Mouse (Mus musculus) heart, embryonic 13.5 days (tissue): ENCODE measurements around the gene Usb1. TPM values are rescaled to one million over a fixed set of nuclear protein-coding genes. Genes with fewer than 3 reads are reported as not detected.

Source experiments
- ATAC-seq: fragments of 200-750 bp; cut with Nextera tagmentation; 2 replicates; pipeline ENCODE4 v1.8.0; 2017; ENCODE audit warnings: moderate TSS enrichment; ENCODE audit not compliant: insufficient number of reproducible peaks, low FRiP score, low TSS enrichment; ENCODE audit errors: extremely low read depth
- H3K27ac ChIP-seq: fragments of 300-500 bp; sonication (generic); replicated peaks from 2 replicates; pipeline ENCODE4 v1.5.1; 2015; ENCODE audit warnings: moderate library complexity, mild to moderate bottlenecking, inconsistent platforms
- H3K27me3 ChIP-seq: fragments of 300-500 bp; sonication (generic); replicated peaks from 2 replicates; pipeline ENCODE4 v1.6.1; 2015; ENCODE audit warnings: mild to moderate bottlenecking, inconsistent platforms
- H3K36me3 ChIP-seq: fragments of 300-500 bp; sonication (generic); 2 replicates; pipeline ENCODE4 v1.6.1; 2015; ENCODE audit warnings: mild to moderate bottlenecking, inconsistent platforms
- H3K4me1 ChIP-seq: fragments of 300-500 bp; sonication (generic); 2 replicates; pipeline ENCODE4 v1.6.1; 2015; ENCODE audit warnings: inconsistent platforms
- H3K4me2 ChIP-seq: fragments of 300-500 bp; sonication (generic); 2 replicates; pipeline ENCODE4 v1.6.1; 2015; ENCODE audit warnings: inconsistent platforms, mild to moderate bottlenecking, moderate library complexity
- H3K4me3 ChIP-seq: fragments of 300-500 bp; sonication (generic); 2 replicates; pipeline ENCODE4 v1.5.1; 2015; ENCODE audit warnings: moderate library complexity, mild to moderate bottlenecking, inconsistent platforms
- H3K9ac ChIP-seq: fragments of 300-500 bp; sonication (generic); 2 replicates; pipeline ENCODE4 v1.6.1; 2015; ENCODE audit warnings: inconsistent platforms, mild to moderate bottlenecking, moderate library complexity
- H3K9me3 ChIP-seq: fragments of 300-500 bp; sonication (generic); 2 replicates; pipeline ENCODE4 v1.6.1; 2016; ENCODE audit warnings: inconsistent platforms
- WGBS: fragments of 180-500 bp; shearing (Covaris S2); methylation state at CpG from one replicate; pipeline ENCODE4 v1.1.7; 2015; ENCODE audit warnings: mixed read lengths; 5-methylcytosine and 5-hydroxymethylcytosine counted together
- polyA plus RNA-seq: library from polyadenylated mRNA; unstranded; fragments of >200 nt; fragmentation: Nextera tagmentation; extraction: Ambion mirVana; gene quantifications from 2 replicates; pipeline ENCODE4 v1.2.1, GENCODE M21; 2015

Gene Usb1
- polyA plus RNA-seq, 1 experiment from 2014 or later = 25.5 TPM

DNA sequence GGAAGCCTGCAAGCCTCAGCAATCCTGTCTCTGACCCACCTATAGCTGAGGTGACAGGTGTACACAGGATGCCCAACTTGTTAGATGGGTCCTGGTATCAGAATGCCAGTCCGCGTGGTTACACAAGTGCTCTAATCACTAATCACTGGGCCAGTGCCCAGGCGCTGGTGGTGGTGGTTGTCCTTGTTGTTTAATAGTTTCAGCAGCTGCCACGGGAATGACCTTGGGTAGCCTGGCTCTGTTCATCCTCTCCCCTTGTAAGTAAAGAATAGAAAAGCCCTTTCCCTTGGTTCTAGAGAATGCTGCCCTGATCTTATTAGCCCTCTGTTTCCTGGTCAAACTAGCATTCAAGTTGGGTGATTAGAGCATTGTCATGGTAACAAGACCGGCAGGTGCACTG is 9.6 kb downstream of the Usb1 start:
- Histone ChIP-seq H3K36me3 (peaks cover 93% of the 10 kb centered on the region), H3K27ac (peak overlapping the region; percentile 16; the same call in 1 of the 2 replicates), H3K27me3 (no peaks in the 10 kb centered on the region), H3K9me3 (no peaks in the 10 kb centered on the region), H3K9ac (peak overlapping the region; percentile 21; the same call in 1 of the 2 replicates), H3K4me2 (no peak overlapping the region), H3K4me3 (no peak overlapping the region), H3K4me1 (peaks cover 9% of the 10 kb centered on the region)
- WGBS = 58% methylated on average over 5 of the region's 5 CpGs
- ATAC-seq = no peak

DNA sequence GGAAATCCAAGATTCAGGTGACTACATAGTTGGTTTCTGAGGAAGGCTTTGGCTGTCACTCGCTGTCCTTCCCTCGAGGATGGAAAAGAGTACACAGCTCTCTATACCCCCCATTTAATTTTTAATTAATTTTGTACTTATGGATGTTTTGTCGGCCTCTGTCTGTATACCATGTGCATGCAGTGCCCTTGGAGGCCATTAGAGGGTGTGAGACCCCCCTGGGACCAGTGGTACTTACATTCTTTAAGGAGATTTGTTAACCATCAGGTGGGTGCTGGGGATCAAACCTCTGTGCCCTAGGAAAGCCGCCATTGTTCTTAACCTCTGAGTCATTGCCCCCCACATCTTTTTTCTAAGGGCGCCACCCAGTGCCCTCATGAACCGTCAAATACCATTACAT is 12.6 kb downstream of the Usb1 start:
- peaks cover 33% of the 10 kb centered on the region for H3K4me1 ChIP-seq
- H3K36me3 ChIP-seq = peaks cover 66% of the 10 kb centered on the region
- H3K4me2 ChIP-seq = no peak overlapping the region
- no peak overlapping the region for H3K27ac ChIP-seq
- no peaks in the 10 kb centered on the region for H3K27me3 ChIP-seq
- no peak overlapping the region for H3K9ac ChIP-seq
- ATAC-seq = no peak
- 73% methylated on average over 6 of the region's 6 CpGs for WGBS
- no peak overlapping the region for H3K4me3 ChIP-seq
- no peaks in the 10 kb centered on the region for H3K9me3 ChIP-seq

DNA sequence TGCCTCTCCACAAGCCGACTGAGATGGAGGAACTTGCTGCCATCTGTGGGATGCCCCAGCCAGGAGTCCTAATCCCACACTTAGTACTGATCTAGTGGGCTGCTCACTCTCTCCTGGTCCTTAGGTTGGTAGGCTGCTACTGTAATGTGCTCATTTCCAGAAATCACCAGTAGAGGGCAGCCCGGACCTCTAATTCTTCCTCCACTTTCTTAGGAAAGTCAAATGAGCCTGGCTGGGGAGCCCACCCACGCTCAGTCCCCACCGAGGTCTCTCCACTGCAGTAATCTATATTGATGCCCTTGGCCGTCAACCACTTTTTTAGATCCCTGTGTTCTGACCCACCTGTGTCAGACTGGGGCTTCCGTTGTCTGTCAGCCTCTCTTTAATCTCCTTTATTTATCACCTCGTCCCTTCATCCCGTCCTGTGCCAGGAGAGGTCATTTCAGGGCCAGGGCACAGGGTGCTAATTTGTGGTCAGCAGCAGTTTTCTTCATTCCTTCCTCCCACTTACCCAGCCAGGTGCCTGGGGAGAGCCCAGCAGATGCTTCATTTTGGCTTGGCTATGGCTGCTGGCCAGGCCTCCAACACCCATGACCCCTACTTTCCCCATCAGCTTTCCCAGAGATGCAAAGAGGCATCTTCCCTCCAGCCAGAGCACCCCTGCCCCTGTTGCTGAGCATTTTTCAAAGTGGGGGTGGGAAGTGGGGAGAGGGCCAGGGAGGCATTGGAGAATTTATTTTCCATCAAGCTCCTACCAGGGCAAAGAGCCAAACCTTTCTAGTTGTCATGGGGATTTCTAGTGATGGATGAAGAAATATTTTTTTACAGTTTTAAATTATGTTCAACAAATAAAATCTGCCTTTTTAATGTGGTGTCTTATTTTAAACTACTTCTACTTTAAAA is 14.8 kb downstream of the Usb1 start:
- H3K36me3 ChIP-seq = peaks cover 44% of the 10 kb centered on the region
- 18% methylated on average over 8 of the region's 8 CpGs for WGBS
- no peak for ATAC-seq
- H3K4me3 ChIP-seq = no peak overlapping the region
- no peak overlapping the region for H3K4me2 ChIP-seq
- H3K9ac ChIP-seq = no peak overlapping the region; the same call in 1 of the 2 replicates
- H3K27me3 ChIP-seq = no peaks in the 10 kb centered on the region
- H3K27ac ChIP-seq = peak overlapping the region; percentile 33; the same call in 1 of the 2 replicates
- peaks cover 44% of the 10 kb centered on the region for H3K4me1 ChIP-seq
- no peaks in the 10 kb centered on the region for H3K9me3 ChIP-seq

DNA sequence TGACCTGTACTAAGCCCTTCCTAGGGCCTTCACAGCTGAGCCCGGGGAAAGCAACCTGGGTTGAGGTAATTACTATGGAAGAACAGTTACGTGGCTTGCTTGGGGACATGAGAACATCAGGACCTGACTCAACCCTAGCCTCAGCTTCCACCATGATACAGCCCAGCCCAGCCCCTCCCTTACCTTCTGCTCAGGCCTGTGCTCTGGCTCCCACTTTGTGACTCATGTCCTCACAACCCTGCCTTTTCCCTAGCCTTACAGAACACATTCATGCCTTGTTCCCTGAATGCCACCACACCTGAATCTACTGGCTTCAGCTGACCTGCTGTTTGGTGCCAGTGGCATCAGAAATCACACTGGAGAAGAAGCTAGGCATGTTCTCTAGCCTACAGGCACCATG is 16.3 kb downstream of the Usb1 start:
- peak overlapping the region; percentile 70 for H3K27ac ChIP-seq
- H3K9ac ChIP-seq = peak overlapping the region; percentile 71
- ATAC-seq = no peak
- peaks cover 31% of the 10 kb centered on the region for H3K36me3 ChIP-seq
- H3K9me3 ChIP-seq = no peaks in the 10 kb centered on the region
- H3K4me1 ChIP-seq = peaks cover 42% of the 10 kb centered on the region
- no peak overlapping the region for H3K4me3 ChIP-seq
- WGBS = 72% methylated on average over 2 of the region's 2 CpGs
- no peaks in the 10 kb centered on the region for H3K27me3 ChIP-seq
- H3K4me2 ChIP-seq = peak overlapping the region; percentile 54

GRCm38 (mm10) chr8:95348811-95349630 is 16.9 kb downstream of the Usb1 start:
- peak overlapping the region; percentile 71 for H3K9ac ChIP-seq
- H3K27me3 ChIP-seq = no peaks in the 10 kb centered on the region
- H3K9me3 ChIP-seq = no peaks in the 10 kb centered on the region
- no peak for ATAC-seq
- H3K4me1 ChIP-seq = peaks cover 47% of the 10 kb centered on the region
- H3K36me3 ChIP-seq = peaks cover 24% of the 10 kb centered on the region
- H3K4me3 ChIP-seq = no peak overlapping the region
- 35% methylated on average over 19 of the region's 19 CpGs for WGBS
- peak overlapping the region; percentile 70 for H3K27ac ChIP-seq
- peak overlapping the region; percentile 54 for H3K4me2 ChIP-seq

GRCm38 (mm10) chr8:95351461-95351860 is 19.4 kb downstream of the Usb1 start:
- peak overlapping the region; percentile 96 for H3K9ac ChIP-seq
- peak overlapping the region; percentile 90 for H3K4me3 ChIP-seq
- peaks cover 15% of the 10 kb centered on the region for H3K36me3 ChIP-seq
- peak overlapping the region; percentile 98 for H3K27ac ChIP-seq
- peak overlapping the region; percentile 84 for H3K4me2 ChIP-seq
- no peaks in the 10 kb centered on the region for H3K27me3 ChIP-seq
- H3K4me1 ChIP-seq = peaks cover 72% of the 10 kb centered on the region
- H3K9me3 ChIP-seq = no peaks in the 10 kb centered on the region
- WGBS = 4% methylated on average over 15 of the region's 15 CpGs
- ATAC-seq = 0 out of 2 replicates have a peak, but pooled peaks have one; percentile 10

DNA sequence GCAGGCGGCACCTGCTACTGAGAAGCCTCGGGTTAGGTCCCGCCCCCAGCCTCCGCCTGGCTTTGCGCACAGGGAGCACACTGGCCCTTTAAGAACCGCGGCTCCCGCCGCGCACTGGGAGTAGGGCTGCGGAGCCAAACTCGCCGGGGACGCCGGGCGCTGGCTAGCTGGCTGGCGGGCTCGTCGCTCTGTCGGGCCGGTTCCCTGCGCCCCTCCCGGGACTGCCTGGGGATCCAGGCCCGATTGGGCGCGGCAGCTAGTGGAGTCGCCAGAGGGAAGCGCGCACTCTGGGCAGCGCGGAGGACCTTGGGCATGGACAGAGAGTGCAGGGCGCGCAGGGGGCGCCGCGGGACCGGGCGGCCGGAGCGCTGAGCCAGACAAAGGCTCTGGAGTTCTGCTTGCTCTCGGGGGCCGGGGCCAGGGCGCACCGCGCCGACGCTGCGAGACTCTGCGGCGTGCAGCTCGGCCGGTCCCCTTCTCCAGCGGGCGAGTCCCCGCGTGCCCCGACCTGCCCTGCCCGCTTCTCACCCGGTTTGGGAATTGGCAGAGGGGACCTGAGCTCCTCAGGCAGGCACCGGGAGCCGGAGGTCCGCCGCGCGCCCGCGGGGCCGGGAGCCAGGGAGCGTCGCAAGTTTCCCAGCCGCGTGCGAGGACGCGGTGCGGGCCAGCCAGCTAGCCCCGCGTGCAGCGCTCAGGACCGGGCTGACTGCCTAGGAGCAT is 20.2 kb downstream of the Usb1 start, which contains the start of gene Mmp15:
Gene Mmp15, plus strand, starts transcription at position 118 of the 720 bp plus-strand sequence.
- peaks cover 15% of the 10 kb centered on the region for H3K36me3 ChIP-seq
- H3K27ac ChIP-seq = peak within 1 kb of the TSS; percentile 98
- peaks cover 74% of the 10 kb centered on the region for H3K4me1 ChIP-seq
- H3K9me3 ChIP-seq = no peaks in the 10 kb centered on the region
- under 1% methylated on average over 80 of the region's 80 CpGs for WGBS
- peak within 1 kb of the TSS; percentile 84 for H3K4me2 ChIP-seq
- no peaks in the 10 kb centered on the region for H3K27me3 ChIP-seq
- H3K4me3 ChIP-seq = peak within 1 kb of the TSS; percentile 90
- H3K9ac ChIP-seq = peak within 1 kb of the TSS; percentile 96
- peak; percentile 68; the same call in 1 of the 2 replicates for ATAC-seq

DNA sequence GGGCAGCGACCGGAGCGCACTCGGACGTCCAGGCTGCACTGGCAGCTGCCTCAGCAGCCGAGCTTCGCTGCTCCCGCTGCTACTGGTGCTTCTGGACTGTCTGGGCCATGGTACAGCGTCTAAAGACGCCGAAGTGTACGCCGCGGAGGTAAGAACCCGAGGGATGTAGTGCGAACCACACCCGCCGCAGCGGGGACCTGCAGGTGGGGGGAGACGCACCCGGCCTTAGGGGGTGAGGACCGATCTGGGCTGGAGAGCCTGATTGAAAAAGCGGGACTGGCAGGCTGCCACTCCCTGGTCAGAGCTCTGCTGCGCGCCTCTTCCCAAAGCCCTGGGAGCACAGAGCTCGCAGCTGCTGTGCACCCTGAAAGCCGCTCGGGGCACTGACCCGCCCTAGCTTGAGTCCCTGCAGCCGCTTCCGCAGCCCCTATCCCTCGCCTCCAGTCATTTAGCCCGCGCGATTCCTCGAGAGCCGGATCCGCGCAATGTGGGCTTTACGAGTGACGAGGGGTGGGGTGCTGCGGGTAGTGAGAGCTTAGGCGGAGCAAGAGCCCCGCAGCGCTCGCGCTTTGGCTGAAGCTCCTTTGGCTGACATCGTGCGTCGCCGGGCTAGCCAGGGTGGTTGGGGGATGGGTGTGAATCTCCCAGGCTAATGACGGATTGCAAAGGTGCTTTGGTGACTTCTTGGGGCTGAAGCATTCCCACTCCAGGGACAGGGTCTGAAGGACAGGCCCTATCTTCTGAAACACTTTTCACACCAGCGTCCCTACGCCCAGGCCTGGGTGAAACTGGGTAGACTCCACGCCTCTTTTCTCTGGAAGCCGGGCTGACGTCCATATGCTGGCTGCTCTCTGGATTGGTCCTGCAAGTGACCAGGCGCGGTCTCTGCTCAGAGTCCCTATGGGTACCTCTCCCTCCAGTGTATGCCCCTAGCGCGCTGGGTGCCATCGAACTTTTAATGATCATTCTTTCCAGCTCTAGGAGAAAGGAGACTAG is 21.1 kb downstream of the Usb1 start:
- 2% methylated on average over 62 of the region's 62 CpGs for WGBS
- H3K36me3 ChIP-seq = peaks cover 15% of the 10 kb centered on the region
- H3K27me3 ChIP-seq = no peaks in the 10 kb centered on the region
- peak overlapping the region; percentile 90 for H3K4me3 ChIP-seq
- H3K4me1 ChIP-seq = peaks cover 79% of the 10 kb centered on the region
- no peaks in the 10 kb centered on the region for H3K9me3 ChIP-seq
- no peak for ATAC-seq
- peak overlapping the region; percentile 96 for H3K9ac ChIP-seq
- peak overlapping the region; percentile 98 for H3K27ac ChIP-seq
- H3K4me2 ChIP-seq = peak overlapping the region; percentile 84

DNA sequence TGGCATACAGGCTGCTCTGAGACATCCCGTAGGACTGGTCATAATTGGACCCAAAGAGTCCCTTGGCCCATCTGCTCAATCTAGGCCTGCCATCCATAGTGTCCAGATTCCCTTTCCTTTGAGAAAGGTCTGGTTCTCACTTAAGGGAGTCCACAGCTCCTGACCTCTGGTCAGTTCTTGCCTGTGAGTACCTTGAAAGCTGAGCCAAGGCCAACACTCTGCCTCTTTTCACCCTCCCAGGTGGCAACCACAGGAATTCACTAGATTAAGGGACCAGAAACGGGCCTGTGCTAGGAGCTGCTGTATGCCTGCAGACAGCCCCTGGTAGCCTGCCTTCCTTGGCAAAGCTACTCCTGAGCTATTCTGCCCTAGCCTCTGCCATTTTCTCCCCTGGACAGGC is 22.5 kb downstream of the Usb1 start:
- Histone ChIP-seq H3K36me3 (peaks cover 15% of the 10 kb centered on the region), H3K27me3 (no peaks in the 10 kb centered on the region), H3K9me3 (no peaks in the 10 kb centered on the region), H3K9ac (peak overlapping the region; percentile 96), H3K4me3 (peak overlapping the region; percentile 90), H3K4me2 (peak overlapping the region; percentile 84), H3K4me1 (peaks cover 79% of the 10 kb centered on the region), H3K27ac (peak overlapping the region; percentile 98)
- ATAC-seq = no peak
- WGBS = 54% methylated on average over 2 of the region's 2 CpGs
